Mouse (Mus musculus): ENCODE data around the gene Hipk1.

Gene Hipk1

DNA sequence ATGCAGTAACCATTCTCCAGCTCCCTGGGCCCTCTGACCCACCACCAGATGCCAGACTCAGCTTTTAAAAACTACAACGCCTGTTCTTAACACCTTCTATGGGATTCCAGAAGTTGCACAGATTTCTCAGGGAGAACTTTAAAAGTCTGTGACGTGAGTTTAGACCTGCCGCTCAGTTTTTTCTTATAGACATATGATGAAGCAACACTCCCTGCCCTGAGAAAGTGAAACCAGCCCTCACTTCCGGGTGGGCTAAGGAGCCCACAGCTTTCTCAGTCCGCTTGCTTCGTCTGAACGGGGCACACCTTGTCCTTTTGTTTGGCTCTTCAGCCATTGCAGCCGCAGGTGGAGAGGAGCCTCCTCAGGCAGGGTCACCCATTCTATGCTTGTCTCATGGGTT lies 76.4 kb downstream of the Hipk1 start:
- no peak for DNase-seq

DNA sequence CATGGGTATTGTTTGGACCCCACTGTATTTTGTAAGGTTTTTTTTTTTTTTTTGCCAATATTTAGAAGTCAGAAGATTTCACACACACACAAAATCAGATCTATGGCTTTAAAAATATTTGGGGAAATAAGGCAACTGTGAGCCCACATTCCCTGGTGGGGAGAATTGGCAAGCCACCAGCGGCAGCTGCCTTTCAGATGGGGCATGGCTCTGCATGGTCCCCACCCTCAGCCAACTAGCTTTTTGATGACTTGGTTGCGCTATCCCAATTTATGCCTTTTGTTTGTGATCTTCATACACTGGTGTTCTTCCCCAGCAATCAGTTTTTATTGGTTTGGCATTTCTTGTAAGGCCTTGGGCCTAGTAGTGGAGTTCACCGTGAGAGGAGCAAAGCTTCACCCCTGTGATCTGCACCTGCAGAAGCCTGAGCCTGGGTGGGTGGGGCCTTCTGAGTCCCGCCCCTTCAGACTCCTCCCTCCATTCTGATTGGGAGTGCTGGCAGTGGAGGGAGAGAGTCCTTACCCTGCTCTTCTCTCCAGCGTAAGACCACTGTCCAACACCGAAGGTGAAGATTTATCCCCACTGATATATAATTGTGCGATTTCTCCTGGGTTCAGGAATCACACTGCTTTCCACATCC lies 77.0 kb downstream of the Hipk1 start:
- DNase-seq: no peak

DNA sequence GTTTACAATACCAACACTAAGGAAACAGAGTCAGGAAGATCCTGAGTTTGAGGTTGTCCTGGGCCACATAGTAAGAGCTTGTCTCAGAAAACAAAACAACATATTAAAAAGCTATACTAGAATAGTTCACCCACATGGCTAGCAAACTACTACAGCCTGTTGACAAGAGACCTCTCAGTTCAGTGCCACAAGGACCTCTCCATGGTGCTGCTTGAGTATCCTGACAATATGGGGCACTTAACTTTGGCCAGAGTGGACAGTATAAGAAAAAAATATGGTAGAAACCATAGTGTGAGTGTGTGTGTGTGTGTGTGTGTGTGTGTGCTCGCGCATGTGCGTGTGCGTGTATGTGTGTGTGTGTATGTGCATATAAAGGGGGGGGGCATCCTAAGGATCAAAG lies 79.2 kb downstream of the Hipk1 start:
- DNase-seq: no peak

DNA sequence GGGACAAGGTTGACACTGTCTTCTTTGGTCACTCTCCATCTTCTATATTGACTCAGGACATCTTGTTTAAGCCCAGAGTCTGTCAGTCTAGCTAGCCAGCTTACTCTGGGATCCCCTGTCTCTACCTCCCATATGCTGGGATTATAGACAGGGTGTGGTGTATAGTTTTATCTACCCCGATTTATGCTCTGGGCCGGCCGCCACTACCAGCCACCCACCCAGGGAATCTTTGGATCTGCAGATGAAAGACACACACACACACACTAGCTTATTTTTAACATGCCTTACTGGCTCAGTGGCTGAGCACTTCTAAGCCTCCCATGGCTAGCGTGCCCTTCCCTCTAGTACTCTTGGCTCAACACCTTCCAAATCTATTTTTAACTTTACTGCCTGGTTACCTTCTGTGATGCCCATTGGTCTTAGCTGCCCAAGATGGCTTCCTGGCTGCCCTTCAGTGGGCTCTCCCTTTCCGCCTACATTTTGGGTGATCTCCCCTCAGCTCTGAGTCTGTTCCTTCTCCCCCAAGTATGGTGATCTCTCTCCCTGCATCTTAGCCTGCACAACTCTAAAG lies 81.8 kb downstream of the Hipk1 start:
- no peak for DNase-seq

DNA sequence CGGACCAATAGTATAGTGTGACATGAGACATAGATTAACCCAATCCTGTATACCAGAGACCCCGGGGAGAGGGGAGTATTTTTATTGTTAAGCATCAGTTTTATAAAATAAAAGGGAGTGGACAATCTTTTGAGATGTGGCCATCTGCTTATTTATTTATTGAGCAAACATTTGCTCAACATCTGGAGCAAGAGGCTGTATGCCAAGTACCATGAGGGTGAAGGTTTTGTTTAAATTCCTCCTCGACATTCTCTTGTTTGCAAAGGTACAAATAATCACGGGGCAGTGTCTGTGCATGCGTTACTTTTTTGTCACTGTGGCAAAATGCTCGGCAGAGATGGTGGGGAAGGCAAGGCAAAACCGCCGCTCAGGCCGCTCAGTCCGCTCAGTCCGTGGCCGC lies 85.9 kb downstream of the Hipk1 start:
- no peak for DNase-seq

DNA sequence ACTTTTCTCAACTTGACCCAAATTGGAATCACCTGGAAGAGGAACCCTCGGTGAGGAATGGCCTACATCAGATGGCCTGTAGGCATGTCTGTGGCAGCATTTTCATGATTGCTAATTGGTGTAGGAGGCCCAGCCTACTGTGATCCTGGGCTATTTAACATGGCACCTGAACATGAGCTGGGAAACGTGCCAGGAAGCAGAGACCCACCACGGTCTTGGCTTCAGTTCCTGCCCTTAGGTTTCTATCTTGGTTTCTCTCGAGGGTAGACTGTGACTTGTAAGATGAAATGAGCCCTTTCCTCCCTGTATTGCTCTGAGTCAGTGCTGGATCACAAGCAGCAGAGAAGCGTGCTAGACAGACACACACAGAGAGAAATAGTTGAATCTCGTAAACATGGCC lies 86.7 kb downstream of the Hipk1 start:
- peak; percentile 15 for DNase-seq

DNA sequence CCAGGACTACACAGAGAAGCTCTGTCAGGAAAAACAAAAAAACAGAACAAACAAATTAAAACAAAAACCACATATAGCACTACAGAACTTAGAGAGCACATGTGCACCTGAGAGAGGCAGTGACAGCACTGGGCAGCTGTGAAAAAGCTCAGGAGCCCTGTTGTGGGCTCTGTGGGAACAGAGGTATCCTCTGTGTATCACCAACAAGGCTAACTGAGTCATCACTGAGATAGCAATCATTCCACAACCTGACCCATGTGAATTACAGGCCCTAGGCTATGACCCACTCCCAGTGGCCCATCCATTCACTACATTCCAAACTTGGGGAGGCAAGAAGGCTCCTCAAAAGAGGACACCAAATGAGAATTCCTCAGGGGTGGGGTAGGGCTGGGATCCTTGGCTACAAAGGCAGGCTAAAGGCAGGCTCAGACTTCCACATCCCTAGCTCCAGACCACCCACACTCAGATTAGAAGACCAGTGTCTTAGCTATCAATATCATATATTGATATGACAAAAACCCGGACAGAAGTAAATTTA lies 94.9 kb downstream of the Hipk1 start:
- DNase-seq: no peak

DNA sequence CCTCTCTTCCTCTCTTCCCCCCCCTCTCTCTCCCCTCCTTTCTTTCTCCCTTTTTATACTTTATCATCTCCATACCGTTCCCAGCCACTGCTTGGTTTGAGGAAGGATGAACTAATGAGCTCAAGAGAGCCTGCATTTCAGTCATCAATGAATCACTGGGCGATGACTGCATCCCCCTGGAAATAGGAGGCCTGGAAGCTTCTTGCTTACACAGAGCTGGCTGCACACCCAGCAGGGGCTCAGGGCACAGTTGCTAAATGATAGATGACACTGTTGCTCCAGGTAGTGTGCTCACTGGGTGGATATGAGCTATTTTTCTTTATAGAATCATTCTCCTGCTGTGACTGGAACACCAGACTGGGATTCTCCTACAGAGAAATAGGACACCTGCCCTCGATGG lies 95.8 kb downstream of the Hipk1 start:
- no peak for DNase-seq

DNA sequence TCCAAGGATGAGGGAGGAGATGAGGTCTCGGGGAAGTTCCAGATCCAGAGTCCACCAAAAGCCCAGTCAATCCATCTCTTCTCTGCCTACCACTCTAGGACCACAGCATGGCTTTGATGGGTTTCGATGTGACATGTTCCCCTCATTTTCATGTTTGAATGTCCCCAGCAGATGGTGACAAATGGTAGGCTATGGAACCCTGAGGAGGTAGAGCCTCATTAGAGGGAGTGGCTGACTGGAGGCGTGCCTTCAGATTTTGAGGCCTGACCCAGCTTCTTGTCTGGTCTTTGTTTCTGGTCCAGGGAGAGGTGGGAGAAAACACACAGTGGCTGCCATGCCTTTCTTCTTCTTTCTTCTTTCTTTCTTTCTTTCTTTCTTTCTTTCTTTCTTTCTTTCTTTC lies 100.9 kb downstream of the Hipk1 start:
- no peak for DNase-seq
